Mouse (Mus musculus): Measurements from ENCODE around the gene Dnah11.

- TF ChIP-seq POLR2A (IDR thresholded peaks at IDR 0.05; ENCODE audit: borderline replicate concordance, control insufficient read depth, low read depth, low read length) (no peak), CTCF (IDR thresholded peaks at IDR 0.05; ENCODE audit: control insufficient read depth, insufficient read depth, low read length) (no peak)
These were observed 363.5 kb downstream of the Dnah11 start for GRCm38 (mm10) chr12:117835371-117835770.
